Mouse (Mus musculus) left cerebral cortex, postnatal 4 days (tissue): Measurements from ENCODE around the gene Arid1b. TPM values are rescaled to one million over a fixed set of nuclear protein-coding genes. Genes with fewer than 3 reads are reported as not detected.

Experiments used
- DNase-seq: peaks from one replicate; pipeline ENCODE4 v3.0.0-alpha.2; 2022
- intact Hi-C: fragments of 180-260 bp; cut with DNase I; formaldehyde crosslinking; loops from one replicate; pipeline ENCODE4 v1.15.1; 2025
- total RNA-seq, 2 experiments: library from RNA; stranded (reverse); gene quantifications; 2 replicates each; pipeline ENCODE4 v1.2.3; 2021

The Arid1b gene
- total RNA-seq, 2 experiments from 2014 or later, result 103 to 107 TPM

DNA sequence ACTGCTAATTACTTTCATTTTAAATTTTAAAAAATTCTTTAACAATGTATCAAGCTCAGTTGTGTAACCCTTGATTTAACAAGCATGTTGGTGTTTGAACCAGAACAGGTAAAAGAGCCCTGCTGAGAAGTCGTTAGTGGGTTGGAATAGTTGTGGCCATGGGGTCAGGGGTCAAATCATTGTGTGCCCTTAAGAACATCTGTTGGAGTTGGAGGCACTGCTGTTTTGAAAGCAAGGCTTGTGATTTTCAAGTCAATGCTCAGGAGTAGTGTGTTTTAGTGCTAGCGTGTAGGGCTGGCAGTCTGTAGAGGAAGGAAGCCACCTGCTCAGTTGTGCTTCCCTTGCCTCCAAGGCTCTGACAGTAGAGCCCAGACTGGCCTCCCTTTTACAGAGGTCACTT is 228.7 kb downstream of the Arid1b start:
- intact Hi-C loops, result no loop called here

DNA sequence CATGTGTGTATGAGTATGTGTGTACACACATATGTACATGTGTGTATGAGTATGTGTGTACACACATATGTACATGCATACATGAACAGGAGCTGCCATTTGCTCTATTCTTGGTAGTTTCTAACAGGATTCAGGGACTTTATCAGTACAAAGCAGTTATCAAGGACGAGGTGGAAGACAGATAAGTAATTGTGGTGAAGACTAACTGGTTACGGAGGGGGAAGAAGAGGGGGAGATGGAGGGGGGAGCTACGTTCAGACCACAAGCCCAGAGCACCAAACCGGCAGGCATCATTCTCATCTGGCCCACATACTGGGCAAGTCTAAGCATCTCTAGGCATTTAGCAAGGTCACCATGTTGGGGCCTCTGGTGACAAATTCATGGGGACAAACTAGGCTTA is 230.8 kb downstream of the Arid1b start:
- no peak for DNase-seq
- intact Hi-C loops, result no loop called here

More for the DNA sequence above, 228.7 kb downstream of the Arid1b start:
- DNase-seq, result no peak

DNA sequence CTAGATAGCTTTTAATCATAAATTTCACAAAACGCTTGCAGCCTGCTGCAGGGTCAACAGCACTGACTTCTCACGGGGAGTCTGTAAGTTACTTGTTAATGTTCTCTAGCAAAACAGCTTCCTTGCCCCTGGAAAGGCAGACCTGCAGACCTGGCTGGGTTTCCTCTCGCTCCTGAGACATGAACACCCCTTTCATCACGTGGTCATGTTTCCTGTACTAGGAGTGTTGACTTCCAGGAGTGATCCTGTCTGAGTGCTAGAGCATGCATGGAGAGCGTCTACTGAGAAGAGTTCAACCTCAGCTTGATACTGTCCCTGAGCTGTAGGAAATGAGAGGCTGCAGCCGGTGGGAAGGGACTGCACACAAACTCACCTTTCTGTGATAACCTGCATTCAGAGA is 233.0 kb downstream of the Arid1b start:
- DNase-seq, result no peak
- intact Hi-C loops, result no loop called here

DNA sequence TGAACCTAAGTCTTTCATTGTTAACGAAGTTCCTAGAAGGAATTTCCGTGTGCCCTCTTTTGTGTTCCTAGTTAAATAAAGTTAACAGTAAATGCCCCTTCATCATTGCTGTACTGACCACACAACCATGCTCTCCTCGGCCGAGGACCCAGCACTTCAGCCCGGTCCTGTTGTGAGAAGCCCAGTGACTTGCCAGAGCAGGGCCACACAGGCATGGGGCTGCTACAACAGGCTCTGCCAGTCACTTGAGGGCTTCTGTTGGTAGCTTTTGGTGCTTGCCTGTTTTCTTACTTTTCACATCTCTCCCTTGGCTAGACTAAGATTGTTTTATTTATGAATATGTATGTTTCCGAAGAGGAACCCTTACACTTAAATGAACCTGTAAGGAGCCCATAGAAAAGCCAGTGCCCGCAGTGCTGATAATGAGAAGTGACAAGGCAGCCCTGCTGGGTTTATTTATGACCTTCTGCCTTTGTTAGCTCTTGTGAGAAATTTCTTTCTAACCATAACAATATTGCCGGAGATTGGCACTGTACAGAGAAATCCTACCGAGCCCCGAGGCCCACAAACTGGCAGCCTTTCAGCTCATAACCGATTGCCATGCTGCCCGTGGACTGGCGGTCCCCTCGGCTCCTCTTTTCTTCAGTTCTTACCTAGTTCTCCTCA is 234.0 kb downstream of the Arid1b start:
- DNase-seq, result peak; percentile 80
- intact Hi-C loops, result no loop called here

DNA sequence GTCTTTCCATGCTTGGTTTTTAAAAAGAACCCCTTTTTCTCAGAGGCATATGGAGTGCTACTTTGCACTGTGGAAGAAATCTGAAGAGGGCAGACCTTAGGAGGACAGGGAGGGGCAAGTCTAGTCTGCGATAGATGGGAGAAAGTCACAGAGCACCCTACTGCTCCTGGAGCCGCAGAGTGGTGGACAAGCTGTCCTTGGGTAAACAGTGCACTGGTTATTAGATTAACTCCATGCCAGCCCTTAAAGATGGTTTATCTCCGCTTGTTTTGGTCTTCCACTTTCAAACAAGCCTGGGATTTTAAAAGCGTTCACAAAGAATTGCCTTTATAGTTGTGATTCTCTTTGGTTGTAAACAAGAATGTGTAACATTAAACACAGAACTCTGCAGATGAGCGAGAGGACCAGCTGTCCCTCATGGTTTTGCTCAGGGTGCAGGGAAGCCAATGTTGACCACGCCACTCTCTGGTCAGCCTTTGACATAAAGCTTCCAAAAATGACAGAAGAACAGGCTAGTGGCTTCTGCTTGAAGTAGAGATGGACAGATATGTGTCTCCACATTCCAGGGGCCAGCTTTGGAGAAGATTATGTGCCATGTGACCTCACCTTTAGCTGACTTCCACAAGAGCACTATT is 234.6 kb downstream of the Arid1b start:
- intact Hi-C loops, result no loop called here
- DNase-seq, result no peak

DNA sequence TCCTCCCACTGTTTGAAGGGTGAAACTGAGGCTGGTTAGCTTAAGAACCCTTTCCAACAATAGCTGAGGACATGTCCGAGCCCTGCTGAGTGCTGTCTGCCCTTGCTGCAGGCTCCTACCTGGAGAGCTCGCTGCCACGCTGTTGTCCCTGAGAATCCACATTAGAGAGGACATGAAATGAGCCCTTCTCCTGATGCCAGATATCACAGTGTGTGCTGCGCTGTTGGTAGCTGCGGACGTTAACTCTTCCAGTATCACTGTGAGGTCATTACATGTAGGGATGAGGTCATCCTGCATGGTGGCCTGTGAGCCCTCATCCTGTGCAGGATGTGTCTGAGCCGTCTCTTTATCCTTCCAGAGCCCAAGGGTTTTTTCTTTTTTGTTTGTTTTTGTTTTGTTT is 235.9 kb downstream of the Arid1b start:
- no peak for DNase-seq
- intact Hi-C loops, result no loop called here

DNA sequence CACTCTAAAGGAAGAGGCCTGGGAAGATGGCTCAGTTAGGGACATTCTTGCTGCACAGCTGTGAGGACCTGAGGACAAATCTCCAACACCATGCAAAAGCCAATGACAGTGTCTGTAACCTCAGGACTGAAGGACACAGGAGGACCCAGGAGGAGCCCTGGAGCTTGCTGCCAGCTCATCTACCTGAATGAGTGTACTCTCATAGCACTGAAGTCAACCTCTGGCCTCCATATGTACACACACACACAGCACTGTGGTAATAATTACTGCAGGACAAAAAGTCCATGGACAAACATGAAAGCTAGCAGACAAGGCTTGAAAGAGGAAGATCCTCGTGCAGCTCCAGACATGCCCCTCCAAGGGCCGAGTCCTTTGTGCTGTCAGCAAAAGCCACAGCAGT is 238.0 kb downstream of the Arid1b start:
- DNase-seq, result no peak
- intact Hi-C loops, result no loop called here

DNA sequence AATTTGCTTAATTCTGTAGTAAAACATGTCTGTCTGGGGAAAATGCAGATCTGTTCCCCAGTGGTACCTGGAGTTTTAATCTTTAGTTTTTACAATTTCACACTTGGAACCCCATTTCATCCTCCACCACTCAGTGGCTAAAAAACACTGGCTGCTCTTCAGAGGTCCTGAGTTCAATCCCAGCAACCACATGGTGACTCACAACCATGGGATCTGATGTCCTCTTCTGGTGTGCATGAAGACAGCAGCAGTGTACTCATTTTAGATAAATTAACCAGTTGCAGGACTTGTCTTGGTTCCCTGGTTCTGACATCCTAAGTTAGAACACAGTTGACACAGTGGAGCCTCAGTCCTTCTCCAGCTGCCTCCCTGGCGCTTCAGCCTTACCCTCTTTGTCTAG is 239.9 kb downstream of the Arid1b start:
- intact Hi-C loops, result no loop called here
- no peak for DNase-seq

DNA sequence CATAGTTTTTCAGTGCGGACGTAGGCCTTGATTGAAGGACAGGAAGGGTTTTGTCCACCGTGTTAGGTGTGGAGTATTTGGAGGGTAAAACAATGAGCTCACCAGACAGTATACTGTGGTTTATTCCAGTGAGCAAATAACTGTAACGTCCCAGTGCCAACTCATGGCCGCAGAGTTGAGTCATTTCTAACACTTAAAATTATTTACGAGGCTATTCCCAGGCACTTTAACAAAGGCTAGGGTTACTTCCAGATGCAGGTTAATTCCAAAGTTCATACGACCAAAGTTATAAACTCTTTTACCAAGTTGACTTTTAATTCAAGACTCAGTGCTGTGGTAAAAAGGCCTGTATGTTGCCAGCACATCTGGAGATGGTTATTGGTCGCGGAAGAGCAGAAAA is 240.9 kb downstream of the Arid1b start:
- intact Hi-C loops, result no loop called here
- DNase-seq, result no peak

DNA sequence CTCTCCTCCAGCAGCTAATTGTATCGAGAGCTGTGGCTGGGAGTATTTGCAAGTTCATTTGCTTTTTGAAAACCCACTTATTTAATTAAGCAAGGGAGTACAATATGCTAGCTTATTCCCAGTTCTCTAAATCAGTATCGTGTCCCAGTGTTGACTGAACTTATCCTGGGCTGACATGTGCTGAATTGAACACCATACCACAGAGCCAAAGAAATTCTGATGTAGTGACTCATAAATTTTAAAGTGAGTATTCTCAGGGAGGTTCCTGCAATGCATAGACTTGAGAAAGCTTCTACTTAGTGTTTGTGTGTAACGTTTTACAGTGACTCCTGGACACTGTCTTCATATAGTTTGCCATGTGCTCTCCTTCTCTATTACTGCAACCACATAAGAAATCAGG is 243.6 kb downstream of the Arid1b start:
- intact Hi-C loops, result no loop called here
- DNase-seq, result no peak

DNA sequence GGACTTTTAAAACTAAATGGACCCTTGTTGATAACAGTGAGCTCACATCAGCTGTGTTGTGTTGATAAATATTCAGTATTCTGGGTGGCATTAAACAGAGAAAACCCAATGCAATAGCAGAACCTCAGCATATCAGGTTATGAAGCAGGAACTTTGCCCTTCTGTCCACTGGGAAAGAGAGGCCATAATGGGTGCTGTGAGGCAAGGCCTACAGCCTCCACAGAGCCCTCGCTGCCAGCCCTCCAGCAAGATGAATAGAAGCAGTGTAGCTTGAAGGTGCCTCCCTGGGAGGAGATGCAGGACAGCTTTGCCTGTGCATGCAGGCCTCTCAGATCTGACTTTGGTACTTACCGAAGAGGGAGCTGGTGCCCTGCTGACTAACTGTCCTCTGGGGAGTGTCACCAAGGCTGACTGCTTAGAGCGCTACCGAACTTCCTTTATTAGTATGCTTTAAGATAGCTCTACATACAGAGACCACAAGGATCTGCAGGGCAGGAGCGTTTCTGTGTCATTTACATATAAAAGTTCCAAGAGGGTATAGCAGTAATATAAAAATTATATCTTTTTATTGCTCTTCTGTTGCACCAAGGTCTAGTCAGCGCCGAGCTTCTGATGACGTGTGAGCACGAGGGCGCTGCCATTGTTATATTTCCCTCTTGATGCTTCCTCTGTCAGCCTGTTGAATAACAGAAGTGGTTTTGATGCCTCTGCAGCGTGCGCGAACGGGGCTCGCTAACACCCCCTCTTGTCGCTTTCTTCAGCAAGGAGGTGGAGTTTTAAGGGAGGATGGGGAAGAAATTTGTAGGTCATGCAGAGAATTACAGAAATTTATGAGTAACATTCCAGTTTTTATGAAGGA is 244.5 kb downstream of the Arid1b start:
- intact Hi-C loops, result no loop called here
- no peak for DNase-seq

DNA sequence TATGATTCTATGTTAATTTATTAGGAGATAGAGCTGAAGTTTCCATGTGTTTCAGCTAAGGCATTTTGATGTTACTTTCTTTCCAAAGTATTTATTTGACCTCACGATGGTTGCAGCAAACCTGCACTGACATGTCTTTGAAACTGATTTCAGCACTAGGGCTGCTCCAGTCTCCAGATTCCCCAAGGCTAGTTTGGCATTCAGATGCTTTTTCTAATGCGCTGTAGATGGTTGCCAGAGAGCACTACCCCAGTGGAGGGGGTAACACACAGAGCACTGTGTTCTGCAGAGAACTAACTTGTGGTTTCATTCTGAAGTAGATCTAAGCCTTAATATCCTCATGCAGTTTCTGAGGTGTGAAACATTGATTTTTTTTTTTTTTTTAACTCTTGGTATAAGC is 250.4 kb downstream of the Arid1b start:
- intact Hi-C loops, result no loop called here
- DNase-seq, result no peak

DNA sequence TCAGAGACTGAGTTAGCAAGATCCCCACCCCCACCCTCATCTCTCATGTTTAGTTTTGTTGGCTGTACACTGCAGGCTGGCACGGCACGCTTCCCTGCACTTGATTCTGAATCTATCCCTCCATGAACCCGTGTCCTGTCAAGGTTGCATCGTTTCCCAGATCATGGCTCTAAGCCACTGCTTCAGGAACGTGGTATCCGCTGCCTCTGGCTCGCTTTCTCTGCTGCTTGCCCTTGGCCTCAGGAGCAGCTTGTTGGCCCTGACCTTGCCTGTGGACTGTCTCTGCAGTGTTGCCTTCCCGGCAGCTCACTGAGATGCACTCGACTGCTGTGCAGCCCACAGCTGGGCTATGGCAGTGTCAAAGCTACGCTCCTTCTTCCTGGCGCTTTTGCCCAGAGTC is 252.6 kb downstream of the Arid1b start:
- intact Hi-C loops, result no loop called here
- DNase-seq, result peak; percentile 33

DNA sequence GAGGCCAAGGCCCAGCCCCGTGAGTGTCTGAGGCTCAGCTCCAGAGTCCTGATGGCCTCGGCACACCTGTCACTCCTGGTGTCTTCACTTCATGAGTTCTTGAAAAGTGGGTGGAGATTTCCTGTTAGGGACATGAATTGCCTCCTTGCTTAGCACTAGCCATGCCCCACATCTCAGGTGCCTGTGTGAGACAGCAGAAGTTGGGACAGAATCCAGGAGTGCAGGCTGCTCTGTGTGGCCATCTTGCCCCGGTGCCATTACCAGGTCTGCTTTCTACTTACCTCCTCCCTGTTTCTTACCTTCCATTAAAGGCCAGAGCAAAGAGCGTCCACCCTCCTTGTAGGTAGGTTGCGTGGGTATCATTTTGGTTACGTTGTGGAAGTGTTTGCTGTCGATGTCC is 253.1 kb downstream of the Arid1b start:
- intact Hi-C loops, result no loop called here
- DNase-seq, result no peak

DNA sequence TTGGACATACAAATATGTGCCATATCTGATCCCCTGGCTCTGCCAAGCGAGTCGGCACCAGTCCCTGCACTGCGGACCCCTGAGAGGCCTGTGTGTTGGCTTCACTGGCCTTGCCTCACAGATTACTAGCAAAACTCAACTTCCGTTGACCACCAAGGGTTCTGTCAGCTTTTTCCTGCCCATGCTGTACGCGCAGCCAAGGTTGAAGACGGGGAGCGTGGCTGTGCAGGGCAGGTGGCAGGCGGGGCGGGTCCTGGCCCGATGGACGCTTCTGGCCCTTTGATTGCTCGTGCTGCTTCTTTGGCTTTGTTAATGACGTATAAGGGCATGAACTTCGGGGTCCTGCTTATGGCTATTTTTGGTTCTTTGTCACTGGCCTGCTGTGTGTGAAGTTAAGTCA is 253.6 kb downstream of the Arid1b start:
- intact Hi-C loops, result no loop called here
- no peak for DNase-seq

DNA sequence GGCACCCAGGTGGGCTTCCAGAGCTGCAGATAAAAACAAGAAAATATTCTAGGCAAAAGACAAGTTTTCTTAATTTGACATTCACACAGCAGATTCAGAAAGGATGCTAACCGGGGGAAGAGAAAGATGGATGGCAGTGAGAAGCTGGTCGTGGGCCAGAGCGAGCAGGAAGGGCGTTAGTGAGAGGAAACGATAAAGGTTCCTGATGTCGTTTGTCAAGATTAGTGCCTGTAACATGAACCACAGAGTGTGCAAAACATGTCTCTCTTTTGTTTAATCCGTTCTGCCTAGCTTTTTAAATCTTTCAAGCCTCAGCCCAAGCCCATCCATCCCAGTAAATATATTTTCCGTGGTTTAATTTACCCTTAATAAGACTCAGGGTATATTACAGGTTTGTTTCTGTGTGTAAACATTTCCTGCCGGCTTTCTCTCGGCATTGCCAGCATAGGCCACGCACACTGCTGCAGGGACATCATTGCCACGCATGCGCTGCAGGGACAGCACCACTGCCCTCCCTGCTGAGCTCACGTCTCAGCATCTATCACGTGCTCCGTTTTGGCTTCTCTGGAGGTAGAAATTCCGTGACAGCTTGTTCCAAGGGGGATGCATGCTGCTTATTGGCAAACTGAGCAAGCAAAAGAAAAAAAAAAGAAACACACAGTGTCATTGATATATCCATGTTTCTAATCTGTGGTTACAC is 255.0 kb downstream of the Arid1b start:
- intact Hi-C loops, result no loop called here
- DNase-seq, result peak; percentile 78

DNA sequence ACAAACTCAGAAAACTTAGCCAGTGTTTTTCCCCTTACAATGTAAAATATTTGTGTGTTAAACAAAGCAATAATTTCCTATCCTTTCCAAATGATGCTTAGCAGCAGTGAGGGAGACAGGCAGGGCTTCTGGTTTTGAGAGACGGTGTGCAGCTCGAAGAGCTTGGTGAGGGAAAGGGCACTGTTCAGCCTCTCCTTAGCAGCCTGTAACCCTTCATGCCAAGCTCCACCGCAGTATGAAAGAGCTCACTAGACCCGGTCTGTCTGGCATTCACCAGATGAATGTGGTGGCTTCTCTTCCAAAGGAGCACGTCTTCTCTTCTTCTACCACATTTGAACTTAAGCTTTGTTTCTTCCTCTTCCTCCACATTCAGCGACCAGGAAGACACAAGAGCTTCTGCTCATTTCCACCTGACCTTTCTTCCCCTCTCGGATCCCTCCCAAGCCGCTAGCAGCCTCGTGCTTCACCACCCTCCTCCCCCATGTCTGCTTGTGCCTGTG is 255.6 kb downstream of the Arid1b start:
- intact Hi-C loops, result no loop called here
- no peak for DNase-seq

DNA sequence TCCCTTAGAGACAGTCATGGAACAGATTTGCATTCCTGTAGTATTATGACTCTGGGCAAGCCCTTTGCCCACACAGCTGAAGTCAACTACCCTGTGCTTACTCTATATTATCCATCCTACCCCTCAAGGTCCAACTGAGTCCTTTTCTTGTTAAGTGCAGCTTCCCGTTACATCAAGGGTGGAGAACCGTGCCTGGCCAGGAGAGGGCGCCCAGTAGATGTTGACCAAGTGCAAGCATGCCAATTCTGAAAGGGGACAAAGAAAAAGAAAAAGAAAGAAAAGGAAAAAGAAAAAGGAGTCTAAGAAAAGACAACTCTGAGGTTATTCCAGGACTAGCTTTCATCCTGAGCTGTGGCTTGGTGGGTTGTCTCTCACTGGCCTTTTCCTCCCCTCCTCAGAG is 258.3 kb downstream of the Arid1b start:
- intact Hi-C loops, result no loop called here

DNA sequence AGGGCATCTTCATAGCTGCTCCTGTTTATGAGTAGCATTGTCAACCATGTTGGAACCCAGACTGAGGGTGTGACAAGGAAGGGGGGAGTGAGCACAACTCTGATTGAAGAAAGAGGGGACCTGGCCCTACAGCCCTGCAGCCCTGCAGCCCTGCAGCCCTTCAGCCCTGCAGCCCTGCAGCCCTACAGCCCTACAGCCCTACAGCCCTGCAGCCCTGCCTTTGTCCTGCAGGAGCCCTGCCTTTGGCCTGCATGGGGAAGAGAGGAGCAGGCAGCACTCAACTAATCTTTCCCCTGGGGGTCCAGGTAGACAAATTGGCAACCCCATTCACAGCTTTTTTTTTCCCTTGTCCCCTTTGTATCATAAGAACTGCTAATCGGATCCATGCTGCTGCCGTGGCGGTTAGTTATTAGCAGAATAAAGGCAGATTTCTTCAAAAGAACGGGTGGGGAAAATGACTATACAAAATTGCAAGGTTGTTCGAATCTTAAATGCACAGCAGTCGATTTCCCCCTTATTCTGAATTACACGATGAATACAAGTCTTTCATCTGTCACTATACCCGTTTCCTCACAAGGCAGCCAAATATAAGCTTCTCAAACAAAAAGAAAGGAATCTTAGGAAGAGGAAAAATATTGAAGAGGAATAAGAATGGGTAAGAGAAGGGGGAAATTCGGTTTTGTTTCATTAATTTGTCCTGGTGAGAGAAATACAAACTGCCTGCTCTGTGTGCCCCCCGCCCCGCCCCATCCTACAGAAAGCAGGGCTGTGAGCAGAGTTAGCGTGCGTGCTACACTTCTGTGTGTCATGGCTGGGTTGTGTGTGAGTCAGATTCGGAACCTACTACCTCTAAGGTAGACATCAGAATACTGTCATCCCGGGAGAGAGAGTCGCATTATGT is 260.8 kb downstream of the Arid1b start:
- DNase-seq, result no peak
- intact Hi-C loops, result no loop called here

More for the DNA sequence above, 258.3 kb downstream of the Arid1b start:
- peak; percentile 84 for DNase-seq

DNA sequence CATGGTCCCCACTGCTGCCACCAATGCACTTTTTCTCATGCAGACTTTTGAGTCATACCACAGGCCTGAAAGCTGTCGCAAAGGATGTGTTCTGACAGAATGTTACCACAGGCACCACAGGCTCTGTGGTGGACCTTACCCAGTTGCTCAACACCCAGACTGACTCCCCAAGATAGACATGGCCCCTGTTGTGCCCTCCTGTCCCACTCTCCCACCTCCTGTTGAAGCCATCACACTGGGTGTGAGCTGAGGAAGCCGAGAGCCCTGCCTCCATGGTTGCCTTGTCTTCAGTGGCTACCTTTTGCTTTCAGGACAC is 261.4 kb downstream of the Arid1b start:
- no peak for DNase-seq
- intact Hi-C loops, result no loop called here
